Mouse (Mus musculus) cerebellum, postnatal 14 days (tissue): ENCODE results near the gene Slc11a1.
"Not testable (repeated sequence)": the region's sequence is repeated elsewhere in the genome, so short reads cannot be mapped to it uniquely, and the experiment has no call there.

ENCODE experiments used
- DNase-seq, 2 experiments: peaks; one replicate each; pipeline ENCODE4 v3.0.0; 2021; ENCODE audit warnings: mixed read lengths in 2 of 2

Slc11a1 gene

DNA sequence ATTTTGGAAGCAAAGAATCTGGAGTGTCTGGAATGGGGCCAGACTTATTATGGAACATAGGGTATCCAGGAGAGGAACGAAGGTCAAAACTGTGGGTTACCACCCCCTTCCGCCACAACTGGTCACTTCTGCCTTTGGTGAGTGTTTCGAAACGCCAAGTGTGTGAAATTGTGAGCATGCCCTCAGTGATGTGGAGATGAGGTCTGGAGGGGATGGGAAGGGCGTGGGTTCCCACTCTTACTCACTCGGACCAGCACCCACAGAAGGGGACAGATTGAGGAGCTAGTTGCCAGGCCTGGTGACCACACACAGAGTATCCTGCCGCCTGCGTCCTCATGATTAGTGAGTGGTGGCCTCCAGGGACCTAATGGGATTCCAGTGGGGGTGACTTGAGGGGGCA is at the start of gene Slc11a1:
Gene Slc11a1, plus strand, starts transcription at position 216 of the 400 bp plus-strand sequence.
- DNase-seq: no peak

- DNase-seq: not testable (repeated sequence)
Observed at GRCm38 (mm10) chr1:74326916-74327315, 48.1 kb upstream of the Slc11a1 start.

GRCm38 (mm10) chr1:74329899-74330431 is 45.0 kb upstream of the Slc11a1 start:
- no peak for DNase-seq

DNA sequence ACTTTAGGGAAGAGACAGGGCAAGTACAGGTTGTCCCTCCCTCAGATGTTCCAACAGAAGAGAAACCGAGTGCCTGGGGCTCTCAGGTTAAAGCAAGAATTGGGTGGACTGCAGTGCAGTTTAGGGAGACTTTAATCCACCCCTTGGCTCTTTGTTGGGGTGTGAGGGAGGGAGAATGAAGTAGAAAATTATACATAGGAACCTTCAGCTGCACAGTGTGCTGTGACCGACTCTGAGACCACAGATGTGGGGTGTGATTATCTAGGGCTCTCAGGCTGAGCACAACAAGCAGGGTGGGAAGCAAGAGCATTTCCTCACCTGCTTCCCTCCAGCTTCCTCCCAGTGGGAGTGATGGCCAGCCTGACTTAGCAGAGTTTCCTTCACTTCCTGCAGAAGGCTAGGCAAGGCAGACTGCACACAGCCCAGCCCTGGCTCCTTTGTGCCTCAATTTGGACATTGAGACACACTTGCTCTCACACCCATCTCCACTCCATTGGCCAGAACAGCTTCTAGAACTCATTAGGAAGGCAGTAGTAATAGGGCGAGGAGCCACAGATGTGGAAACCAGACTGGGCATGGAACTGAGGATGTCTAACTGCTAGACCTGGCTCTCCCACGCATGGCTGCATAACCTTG is 43.8 kb upstream of the Slc11a1 start:
- DNase-seq: no peak

DNA sequence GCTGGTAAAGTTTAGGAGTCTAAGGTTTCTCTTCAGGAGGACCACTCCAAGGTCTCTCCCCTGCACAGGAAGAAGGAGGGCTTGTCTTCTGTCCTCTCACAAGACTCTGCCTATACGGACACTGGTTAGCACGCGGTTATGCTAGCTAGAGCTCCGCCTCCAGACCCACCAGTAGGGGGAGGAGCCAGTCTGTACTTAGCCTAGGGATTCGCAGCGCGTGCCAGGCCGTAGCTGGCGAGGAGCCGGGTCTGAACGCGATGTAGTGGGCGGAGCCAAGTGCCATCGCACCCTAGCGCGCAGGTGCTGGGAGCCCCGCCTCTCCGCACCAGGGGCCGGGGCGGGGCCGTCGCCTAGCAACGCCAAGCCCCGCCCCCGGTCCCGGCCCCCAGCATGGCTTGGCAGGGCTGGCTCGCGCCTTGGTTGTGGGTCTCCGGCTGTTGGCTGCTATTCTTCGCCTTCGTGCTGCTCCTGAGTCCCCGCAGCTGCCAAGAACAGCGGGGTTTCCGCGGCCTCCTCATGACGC is 42.7 kb upstream of the Slc11a1 start:
- DNase-seq: peak; percentile 98

GRCm38 (mm10) chr1:74332930-74333329 is 42.1 kb upstream of the Slc11a1 start:
- no peak for DNase-seq

GRCm38 (mm10) chr1:74334607-74335006 is 40.4 kb upstream of the Slc11a1 start:
- no peak for DNase-seq

- DNase-seq: no peak
Observed at GRCm38 (mm10) chr1:74335033-74335432, 40.0 kb upstream of the Slc11a1 start.

DNA sequence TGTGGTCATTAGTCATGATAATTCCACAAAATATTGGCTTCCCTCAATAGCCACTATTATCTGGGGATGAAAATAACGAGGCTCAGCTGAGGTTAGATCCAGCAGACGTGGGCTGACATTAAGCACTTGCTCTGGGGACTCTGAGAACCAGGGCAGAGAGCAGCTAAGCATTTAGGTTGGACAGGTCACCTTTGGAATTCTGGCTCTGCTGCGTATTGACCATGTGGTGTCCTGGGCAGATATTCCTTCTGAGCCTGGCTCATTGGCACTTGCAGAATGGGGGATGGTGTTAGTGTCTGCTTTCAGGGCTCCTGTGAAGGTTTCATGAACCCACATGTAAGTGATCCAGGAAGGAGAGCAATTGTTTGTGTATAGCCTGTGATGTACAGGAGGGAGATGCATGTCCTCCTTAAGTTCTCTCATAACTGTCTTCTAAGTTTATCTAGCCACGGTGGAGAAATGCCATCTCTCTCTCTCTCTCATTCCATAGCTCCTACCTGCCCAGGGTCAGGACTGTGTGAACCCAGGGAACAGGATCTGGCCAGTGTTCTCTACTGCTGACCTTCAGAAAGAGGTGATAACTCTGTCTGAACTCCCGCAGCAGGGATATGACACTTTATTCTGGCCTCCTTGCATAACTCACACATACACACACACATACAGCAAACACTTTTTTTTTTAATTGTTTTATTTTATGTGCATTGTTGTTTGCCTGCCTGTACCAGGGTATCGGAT is 39.4 kb upstream of the Slc11a1 start:
- peak; percentile 39 to 66 for DNase-seq

GRCm38 (mm10) chr1:74337241-74337771 is 37.7 kb upstream of the Slc11a1 start:
- DNase-seq: peak; percentile 54 to 58

DNA sequence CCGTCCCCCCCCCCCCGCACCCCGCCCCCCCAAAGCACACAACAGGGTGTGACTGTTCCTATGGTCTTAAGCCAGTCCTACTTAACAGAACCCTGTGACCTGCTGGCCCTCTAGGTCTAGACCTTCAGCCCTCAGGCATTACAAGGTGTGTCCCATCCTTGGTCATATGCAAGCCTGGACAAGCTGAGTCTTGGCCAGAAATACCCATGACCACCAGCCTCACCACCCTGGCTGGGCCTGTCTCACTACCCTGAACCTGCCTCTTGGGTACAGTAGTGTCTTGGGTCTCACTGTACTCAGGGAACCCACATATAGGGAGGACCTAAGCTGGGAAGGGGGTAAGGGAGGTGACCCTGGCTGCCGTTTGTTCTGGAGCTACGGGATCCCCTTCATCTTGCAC is 37.0 kb upstream of the Slc11a1 start:
- no peak for DNase-seq

DNA sequence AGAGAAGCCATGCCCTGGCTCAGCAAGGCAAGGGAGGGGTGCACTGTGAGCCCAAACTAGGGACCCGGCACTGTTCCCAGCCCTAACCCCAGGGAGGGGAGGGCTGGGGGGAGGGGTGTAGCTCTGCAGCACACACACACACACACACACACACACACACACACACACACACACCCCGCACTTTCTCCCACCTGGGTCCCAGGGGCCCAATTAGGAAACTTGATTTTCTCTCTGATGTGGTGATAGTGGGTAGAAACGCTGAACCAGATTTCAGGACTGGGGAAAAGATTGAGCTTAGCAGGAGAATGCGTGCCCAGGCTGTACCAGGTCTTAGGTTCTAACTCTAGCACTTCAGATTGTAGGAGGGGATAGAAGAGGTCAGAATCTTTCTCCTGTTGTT is 36.4 kb upstream of the Slc11a1 start:
- DNase-seq: no peak

- DNase-seq: no peak
Observed at GRCm38 (mm10) chr1:74339917-74340316, 35.1 kb upstream of the Slc11a1 start.

- peak; percentile 52 to 61 for DNase-seq
Observed at GRCm38 (mm10) chr1:74340361-74340764, 34.6 kb upstream of the Slc11a1 start.

GRCm38 (mm10) chr1:74340992-74341391 is 34.0 kb upstream of the Slc11a1 start:
- DNase-seq: not testable (repeated sequence)

DNA sequence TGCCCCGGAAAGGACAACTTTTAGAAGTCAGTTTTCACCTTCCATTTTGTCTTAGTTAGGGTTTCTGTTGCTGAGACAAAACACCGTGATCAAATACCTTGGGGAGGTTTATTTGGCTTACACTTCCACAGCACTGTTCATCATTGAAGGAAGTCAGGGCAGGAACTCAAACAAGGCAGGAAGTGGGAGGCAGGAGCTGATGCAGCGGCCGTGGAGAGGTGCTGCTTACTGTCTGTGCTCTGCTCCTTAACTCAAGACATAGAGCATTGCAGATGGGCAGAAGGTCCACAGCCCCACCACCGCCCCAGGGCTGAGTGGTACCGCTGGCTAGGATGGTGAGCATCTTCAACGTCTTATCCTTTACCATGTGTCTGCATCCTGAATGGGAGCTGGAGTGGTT is 33.1 kb upstream of the Slc11a1 start:
- no peak for DNase-seq

- no peak for DNase-seq
Observed at GRCm38 (mm10) chr1:74342308-74342707, 32.7 kb upstream of the Slc11a1 start.

GRCm38 (mm10) chr1:74343161-74343560 is 31.8 kb upstream of the Slc11a1 start:
- DNase-seq: no peak

GRCm38 (mm10) chr1:74344163-74344916 is 30.7 kb upstream of the Slc11a1 start:
- no peak for DNase-seq

GRCm38 (mm10) chr1:74351185-74351769 is 23.7 kb upstream of the Slc11a1 start:
- DNase-seq: no peak

GRCm38 (mm10) chr1:74352532-74353096 is 22.4 kb upstream of the Slc11a1 start:
- DNase-seq: no peak
